Mouse (Mus musculus) kidney, adult 11 months (tissue): ENCODE results near the gene Rgs5.

Experiments used
- DNase-seq: peaks from one replicate; pipeline ENCODE4 v3.0.0; 2022

Rgs5 gene

DNA sequence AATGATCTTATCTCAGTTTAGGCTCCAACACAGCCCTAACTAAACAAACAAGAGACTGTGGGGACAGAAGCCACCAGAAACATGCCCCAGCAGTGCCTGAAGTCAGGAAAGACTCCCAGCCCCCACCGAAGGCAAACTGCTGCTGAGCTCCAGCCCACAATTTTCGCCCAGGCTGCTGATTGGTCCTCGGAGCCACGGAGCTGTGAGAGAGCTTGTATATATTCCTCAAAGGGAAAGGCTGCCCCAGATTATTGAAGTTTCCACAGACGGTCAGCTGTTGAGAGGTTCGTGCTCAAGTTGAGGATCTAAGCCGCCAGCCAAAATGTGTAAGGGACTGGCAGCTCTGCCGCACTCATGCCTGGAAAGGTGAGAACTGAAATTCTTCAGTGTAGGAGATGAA, at the start of gene Rgs5:
Gene Rgs5, plus strand, starts transcription at position 246 of the 400 bp plus-strand sequence.
- no peak for DNase-seq

DNA sequence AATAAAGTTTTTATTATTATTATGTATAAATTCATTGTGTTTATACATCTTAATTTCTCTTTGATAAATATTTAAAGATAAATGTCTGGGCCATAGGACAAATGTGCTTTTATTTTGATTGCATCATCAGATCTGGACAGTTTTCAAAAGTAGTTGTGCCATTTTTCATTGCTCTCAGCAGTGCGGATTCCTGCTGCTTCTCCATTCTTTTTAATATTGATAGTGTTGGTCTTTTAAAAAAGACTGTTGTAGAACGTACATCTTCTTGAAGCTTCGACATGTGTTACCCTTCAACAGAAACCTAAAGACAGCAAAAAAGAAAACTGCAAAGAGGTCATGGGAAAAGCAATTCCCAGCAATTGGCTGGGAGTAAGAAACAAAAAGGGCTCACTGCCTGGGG, 49.1 kb upstream of the Rgs5 start:
- DNase-seq, result no peak

DNA sequence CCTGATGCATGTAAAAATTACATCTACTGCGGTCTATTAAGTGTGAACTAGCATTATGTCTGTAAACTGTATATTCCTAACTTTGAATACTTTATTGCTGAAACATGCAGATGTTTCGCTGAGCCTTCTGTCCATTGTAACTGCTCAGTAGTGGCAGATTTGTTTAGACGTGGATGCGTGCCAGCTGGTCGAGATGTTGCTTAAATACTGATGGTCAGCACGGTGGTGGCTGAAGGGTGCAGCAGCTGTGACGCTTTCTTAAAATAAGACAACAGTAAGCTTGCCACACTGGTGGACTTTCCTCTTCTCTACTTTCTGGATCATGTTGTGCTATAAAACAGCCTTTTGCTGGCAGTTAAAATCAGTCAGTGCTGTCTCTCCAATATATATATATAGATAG, 25.6 kb upstream of the Rgs5 start:
- no peak for DNase-seq

DNA sequence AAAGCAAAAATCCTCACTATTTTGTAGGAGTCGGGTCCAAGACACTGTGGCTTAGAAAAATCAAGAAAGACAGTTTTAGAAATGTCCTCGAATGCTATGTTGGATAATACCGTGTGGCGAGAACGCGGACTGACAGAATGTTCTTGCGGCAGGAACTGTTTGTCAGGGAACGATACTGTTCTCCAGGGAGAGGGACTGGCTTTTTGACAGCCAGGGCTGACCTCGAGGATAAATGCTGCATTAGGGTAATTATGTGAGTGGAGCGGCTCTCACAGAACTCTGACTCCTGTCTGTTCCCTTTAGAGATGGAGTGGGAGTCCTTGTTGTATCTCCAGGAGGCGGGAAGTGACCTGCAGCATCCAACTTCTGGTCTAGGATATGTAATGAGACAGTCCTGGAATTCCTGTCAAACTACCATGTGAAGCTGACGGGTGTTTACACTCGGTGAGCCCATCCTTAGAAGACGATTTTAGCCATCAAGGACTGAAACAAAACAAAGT, 18.0 kb upstream of the Rgs5 start:
- no peak for DNase-seq

DNA sequence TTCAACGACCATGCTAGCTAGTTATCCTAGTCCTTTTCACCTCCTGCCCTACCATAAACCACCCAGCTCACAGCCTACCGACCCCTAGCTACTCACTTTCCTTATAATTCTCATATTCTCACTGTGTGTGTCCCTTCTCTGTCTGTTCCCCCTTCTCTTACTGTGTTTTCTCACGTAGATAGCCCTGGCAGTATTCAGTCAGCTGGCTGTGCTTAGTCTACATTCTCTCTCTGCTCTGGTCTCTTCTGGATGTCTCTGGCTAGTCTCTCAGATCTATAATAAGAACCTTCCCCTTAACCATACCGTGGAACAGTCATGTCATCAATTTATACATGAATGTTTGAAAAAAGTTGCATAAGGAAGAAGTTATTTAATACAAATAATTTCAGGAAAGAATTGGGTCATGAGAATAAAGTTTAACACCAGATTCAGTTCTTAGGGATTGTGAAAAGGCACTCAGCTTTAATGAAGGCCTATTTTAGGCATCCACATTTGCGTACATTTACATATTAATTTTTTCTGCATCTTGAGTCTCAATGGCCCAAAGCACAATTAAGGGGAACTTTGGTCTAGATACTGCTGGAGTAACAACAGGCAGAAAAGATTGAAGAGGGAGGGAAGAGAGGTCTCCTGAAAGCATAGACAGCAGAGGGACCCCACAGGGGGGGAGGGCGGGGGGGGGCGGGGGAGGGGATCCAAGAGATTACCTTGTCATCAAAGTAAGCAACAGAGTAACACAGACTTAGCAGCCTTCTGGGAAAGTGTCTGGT, 10.2 kb upstream of the Rgs5 start:
- no peak for DNase-seq

DNA sequence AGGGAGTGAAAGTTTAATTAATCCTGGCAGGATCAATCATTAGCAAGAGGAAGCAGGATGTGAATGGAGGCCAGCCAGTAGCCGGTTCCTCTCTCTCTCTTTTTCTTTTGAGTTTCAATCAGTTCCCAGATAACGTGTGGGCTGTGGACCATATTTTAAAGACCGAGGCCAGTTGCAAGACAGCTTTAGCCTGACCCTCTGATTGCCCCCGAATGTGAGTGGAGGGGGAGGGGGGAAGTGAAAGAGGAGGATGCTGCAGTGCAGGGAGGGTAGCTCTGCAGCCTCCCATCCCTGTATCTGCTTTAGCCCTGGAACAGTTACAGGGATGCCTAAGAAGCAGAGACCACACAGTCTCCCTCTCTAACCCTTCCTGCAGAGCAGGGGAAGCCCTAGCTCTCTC, 4.2 kb downstream of the Rgs5 start:
- no peak for DNase-seq

DNA sequence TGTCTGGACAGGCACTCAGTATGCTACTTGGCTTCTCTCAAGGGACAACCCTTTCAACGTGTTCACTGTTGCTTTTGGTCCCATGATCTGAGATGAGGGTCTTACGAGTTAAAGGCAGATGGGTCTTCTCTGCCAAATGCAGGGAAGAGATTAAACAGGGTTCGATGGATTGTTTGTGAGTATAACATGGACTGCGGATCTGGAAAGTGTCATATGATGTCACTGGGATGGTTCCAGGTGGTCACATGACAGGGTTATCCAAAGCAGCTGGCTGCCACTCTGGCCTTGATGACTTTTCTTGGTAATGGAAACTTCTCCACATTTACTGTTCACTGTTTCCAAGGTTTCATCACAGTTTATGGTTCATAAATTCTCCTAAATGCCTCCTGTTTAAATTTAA, 12.0 kb downstream of the Rgs5 start:
- no peak for DNase-seq

DNA sequence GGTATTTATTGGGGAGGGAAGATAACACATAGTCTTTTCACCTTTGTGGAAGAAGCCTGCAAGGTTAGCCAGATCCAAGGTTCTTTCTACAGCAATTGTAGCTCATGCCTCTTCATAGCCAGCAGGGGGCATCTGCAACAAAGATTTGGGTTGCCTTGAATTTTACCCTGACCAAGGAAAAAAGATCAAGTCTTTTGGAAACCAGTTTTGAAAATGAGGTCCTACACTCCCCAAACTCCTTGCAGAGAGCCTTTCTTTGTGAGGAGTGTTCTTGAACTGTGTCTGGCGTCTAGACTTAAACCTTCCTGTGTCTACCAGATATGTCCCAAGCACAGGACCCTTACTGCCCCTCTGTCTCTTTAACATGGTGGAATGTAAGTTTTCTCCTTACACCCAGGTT, 15.4 kb downstream of the Rgs5 start:
- DNase-seq, result no peak

DNA sequence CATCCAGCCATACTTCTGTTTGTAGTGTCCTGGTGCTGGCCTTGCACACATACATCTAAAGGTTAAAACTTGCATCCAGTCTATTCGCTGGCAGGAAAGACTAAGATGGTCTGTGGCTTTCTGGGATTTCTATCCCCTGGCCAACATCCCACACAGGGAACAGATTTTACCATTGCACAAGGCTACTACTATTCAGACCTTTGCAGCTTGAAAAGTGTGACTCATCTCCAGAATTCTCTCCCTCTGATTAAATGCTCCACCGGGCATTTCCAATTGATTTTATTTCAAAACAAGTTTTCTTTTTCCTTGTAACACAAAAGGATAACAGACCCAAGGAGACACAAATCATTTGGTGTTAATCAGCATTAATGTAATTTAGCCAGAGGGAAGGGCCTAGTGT, 16.5 kb downstream of the Rgs5 start:
- DNase-seq, result no peak

DNA sequence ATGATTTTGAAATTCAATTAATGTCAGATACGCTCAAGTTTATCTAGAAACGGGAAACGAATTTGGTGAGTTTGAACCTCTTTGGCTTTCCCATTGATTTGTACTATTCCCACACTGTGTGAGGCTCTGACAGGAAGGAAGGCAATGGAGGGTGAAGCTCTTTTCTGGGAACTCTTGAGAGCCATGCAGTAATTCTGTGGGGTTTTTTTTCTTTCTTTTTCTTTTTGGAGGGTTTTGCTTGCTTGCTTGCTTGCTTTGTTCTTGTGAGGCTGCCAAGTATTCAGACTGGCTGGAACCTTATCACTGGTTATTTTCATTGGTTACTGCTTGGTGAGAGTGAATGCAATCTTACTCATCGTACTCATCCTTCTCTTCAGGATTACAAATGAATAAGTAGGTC, 17.0 kb downstream of the Rgs5 start:
- no peak for DNase-seq

DNA sequence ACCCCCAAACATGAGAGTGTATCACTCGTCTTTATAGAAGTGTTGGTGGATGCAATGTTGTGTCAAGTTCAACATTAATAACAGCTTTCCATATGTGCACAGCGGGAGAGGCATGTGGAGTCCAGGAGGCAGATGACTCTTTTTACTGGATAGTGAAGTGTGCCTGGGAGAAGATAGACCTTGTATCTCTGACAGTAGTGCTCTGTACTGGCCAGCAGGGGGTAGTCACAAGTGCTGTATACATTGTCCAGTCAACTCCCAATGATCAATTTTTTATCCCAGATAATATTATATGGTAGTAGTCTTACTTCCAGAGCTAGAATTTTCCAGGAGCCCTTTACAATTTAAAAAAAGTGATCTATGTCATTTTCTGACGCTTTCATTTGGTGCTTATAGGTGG, 18.8 kb downstream of the Rgs5 start:
- DNase-seq, result no peak

DNA sequence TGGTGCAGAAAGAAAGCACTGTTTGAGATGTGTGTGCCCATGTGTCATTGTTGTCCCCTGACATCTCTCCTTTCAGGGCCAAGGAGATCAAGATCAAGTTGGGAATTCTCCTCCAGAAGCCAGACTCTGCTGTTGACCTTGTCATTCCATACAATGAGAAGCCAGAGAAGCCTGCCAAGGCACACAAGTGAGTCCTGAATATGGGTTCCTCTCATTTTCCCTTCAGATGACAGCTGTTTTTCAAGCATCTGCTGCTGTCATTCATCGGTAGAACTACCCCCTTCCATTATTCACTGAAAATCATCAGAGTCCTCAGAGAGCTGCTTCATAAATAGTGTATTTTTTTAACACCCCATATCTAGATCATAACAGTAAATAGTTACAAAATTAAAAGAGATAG, 21.4 kb downstream of the Rgs5 start:
- DNase-seq, result no peak

DNA sequence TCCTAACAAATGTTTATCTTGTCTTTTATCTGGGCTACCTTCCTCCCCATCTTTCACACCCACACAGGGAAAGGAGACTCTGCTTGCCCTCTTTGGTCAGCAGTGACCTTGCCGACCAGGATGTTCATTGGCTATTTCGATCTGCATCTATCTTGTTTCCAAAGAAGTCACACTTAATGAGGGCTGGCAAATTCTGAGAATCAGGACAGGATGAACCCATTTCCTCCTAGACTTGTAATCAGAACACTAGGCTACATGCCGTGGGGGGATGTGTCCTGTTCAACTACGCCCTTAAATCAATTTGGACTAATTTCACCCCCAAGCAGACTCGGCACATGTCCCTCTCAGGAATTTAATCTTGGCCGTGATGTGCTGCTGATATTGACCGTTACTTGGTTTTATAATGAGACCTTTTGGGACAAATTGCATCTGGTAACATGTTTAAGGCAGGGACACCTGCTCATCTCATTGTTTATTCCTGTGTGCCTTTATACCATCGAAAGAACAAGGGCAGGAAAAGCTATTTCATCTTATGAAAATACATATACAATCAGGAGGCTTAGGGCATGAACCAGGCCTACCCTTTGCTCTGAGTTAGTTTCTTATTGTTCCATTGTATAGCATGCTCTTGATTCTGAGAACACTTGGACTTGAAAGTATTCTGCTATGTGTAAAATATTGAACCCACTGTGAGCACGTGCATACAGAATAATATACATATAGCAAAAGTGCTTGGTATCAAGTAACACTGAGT, 25.3 kb downstream of the Rgs5 start:
- DNase-seq, result no peak

DNA sequence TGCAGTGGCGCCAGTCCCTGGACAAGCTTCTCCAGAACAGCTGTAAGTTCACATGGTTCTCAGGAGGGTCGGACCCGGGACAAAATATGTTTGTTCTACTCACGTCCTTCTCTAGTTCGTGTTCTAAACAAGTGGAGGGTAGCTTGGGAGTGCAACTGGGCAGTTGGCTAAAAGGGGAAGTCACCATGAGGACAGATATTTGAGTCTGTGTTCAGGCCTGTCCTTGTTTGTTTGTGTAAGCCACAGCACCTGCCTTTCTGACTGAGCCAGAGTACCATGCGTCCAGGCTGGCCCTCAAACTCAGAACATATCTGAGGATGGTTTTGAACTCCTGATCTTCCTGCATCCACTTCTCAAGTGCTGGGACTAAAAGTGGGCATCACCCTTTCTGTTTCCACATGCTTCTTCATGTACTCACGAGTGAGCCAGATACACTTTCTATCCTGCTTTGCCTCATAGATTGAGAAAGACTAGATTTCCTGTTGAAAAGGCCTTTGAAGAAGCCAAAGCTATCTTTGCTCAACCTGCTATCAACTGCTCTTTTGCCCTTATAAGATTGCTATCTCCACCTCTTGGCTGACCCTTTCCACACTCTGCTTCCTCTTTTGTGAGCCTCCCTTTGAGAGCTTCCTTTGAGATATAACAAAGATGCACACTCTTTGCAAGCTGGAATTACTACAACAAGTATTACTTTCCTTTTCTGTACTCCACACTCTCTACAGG, 27.6 kb downstream of the Rgs5 start:
- DNase-seq, result no peak

DNA sequence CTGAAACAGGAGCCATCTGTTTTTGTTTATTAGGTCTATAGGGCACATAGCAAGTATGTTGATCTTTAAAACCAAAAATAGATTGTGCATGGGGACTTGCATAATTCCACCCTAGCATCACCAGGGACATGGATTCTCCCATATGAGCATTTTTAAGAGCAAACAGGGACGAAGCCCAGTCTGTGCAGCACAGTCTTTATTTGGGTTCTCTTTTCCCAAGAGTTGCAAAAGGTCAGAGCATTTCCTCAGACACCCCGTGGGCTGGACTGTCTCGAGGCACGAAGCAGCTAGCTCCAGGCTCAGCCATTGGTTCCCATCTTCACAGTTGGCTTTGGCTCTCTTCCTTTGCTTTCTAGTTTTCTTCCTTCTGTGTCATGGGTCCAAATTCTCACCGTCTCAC, 30.0 kb downstream of the Rgs5 start:
- DNase-seq, result peak; percentile 19

DNA sequence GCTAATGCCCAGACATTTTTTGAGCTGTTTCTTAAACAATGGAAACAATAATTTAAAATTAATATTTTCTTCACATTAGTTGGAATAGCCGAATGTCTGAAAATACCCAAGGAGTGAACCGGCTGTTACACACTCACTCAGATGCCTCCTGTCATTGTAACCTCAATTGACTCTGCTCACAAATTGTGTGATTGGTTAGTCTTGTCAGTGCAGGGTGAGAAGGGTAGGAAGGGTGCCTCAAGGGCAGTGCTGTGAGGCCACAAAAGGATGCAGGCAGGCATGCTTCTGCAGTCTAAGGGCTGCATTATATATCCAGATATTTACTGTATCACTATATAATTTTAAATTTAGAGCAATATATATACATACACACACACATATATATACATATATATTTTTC, 37.7 kb downstream of the Rgs5 start:
- DNase-seq, result no peak

DNA sequence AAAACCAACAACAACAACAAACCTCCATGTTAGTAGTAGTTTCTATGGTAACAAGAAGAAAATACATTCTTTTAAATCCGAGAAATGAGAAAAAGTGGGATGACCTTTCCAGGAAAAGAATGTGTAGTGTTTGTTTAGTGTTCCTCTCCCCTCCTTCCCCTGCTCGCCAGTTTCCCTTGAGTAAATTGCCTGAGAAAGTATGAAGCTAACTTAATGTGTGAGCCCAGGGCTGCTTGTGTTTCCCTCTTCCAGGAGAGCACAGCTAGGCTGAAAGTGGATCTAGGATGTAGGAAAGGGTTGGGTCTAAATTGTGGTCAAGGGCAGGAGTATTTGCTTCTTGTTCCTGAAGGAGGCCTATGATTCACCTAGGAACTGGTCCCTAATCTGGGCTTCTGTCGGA, 38.2 kb downstream of the Rgs5 start:
- no peak for DNase-seq

DNA sequence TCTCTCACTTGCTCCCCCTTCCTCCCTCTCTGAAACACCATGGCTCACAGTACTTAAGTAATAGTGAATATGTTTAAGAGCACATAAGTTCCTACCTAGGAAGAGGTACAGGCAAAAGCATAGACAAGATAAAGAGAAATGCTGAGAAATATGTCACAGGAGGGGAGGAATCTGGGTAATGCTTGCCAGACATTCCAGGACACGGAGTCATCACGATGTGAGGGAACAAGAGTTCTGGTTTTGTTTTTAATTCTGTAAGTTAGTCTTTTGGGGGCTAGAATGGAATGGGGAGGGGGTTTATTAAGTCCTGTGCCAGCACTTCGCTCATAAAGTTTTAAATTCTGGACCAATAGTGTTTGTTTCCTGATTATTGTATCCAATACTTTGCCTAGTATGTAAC, 40.1 kb downstream of the Rgs5 start:
- DNase-seq, result no peak

DNA sequence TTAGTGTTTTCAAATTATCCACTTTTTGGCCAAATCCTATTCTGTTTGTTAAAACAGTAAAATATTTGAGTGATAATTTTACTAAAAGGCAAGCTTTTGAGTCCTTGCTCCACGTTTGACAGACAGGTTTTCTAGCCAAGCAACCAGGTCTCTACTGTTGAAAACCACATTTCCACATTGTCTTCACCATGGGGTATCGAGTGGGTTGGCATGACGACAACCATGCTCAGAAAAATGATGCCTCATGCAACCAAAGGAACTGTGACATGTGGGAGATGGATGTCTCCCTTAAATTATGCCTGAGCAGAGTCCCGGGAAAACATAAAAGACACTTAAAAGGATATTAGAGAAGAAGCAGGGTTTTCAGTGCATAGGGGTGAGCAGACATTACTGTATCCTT, 41.9 kb downstream of the Rgs5 start:
- DNase-seq, result no peak

DNA sequence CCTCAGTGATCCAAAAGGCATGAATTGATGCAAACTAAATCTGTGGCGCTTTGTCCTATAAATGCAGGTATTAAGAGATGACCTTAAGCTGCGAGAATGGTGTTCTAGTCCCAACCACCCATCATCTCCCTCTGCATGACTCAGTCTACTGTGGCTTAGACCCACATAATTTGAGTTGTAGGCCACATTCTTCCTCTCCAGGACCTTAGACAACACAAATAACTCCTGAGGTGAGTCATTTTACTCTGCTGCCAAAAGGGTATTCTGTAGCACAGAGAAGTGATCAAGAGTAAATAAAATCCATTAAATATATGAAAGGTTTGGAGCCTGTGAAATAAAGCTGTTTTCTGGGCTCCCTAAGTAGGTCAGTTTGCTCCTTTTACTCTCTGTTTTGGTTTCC, 43.9 kb downstream of the Rgs5 start:
- DNase-seq, result no peak

DNA sequence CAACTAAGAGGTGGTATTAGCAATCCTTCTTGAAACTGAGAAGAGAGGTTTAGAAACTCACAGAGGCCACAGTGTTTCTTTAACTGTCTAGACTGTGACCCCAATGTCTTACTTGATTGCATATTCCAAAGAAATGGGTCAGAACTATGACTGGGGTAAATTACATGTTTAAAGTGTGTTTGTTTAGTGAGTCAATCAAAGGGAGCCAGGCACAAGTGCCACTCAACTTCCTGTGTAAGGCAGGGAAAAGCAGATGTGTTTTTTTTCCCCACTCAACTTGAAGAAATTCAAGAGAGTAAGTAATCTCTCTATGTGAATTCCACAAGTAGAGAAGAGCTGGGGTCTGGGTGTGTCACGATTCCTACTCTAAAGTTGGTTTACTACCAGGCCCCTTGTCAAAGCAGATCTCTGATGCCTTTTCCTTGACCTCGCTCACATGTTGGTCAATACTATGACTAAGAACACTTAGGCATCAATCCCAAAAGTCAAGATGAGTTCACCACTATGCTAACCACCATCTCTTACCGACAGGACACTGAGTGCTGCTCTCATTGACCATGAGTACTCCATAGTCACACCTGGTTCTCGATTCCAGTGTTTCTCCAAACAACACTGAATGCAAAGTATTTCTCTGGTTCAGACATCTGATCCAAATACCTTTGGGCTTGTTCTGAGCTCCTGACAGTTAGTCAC, 49.2 kb downstream of the Rgs5 start:
- DNase-seq, result no peak

DNA sequence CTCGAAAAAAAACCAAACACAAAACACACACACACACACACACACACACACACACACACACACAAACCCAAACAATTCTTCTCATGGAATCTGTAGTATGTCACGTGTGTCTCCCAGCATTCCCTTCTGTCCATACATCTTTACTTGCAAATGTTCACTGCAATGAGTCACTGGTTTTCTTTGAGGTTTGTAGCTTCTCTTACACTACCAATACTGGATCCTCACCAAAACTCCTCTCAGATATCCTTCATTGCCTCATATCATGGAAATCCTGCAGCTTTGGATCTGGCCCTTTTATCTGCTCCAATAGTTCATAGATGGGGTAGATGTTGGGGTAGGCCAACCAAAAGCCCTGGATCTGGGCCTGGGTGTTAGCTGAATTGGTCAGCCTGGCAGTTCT, 66.5 kb downstream of the Rgs5 start:
- no peak for DNase-seq

DNA sequence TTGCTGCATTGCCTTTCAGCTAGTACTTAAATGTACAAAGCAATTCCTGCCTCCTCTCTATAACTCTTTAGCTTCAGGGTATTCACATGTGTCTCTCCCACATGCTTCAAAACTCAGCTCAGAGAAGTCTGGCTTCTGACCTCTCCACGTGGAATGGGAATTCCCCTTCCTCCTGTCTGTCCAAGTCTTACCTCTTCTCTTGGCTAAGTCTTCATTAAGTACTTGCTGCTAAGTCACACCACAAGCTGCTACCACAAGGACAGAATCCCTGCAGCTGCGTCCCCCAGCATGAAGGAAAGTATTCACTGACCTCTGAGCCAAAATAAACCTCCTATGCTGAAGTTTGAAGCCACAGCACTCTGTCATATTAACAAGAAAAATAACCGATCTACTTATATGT, 71.0 kb downstream of the Rgs5 start:
- no peak for DNase-seq
